ENCODE assay signal across 25 mouse cellular contexts in the genomic region with DNA sequence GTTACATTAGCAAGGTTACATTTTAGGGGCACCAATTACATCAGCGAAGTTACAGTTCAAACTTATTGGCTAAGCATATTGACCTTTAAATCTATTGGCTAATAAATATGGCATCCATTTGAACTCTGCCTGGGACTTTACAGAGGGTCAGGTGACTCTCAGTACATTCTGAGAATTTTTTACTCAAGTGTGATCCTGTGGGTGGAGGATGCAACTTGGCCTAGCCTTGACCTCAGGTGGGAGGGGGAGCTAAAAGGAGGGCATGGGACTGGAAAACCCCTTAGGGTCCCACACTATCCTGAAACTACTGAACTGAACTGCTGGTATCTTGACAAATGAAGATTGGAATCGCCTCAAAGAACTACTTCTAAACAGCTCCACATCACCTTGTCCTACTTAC.
DNase-seq lines count a peak whose midpoint lies in the region; ATAC-seq lines count a peak whose summit lies in the region.
"Had no signal": no experiment of that assay in that cellular context is flagged by ENCODE, and none has a peak within 500 bp of the region (broad histone marks: within the 10 kb centered on the region; RNA-seq: fewer than 3 reads in every experiment).

No protein-coding gene starts in this region.

- intact Hi-C loops in heart, postnatal 36 days (cut with DNase I): loop anchor here (10.0 kb wide), 1 partner anchor 992 kb away; no protein-coding TSS in a partner anchor

- no peaks in the 10 kb centered on the region for H3K36me3 ChIP-seq in splenic B cell, adult 2 months (ENCODE audit: control insufficient read depth, insufficient read depth, low read length, poor library complexity, severe bottlenecking)
- H3K36me3 ChIP-seq: embryonic facial prominence, embryonic 10.5 days; embryonic facial prominence, embryonic 13.5 days; forebrain, embryonic 12.5 days; forebrain, embryonic 15.5 days; G1E; hindbrain, embryonic 10.5 days; hindbrain, embryonic 13.5 days had no signal

- DNase-seq in heart, adult 11 months: peak; percentile 65
- no peak for DNase-seq in heart, postnatal 36 days
- DNase-seq in splenic B cell, adult 2 months (ENCODE audit: low read depth, low spot score): peak; percentile 19
- DNase-seq in urinary bladder, postnatal 25 days (ENCODE audit: low spot score): no peak
- DNase-seq in adipocyte (ENCODE audit: low spot score): no peak
- DNase-seq: adrenal gland, adult 8-10 months; adrenal gland, postnatal 25 days; cerebellum, adult 11-12 months; cerebellum, adult 8-10 months; cerebellum, postnatal 10 days; cerebellum, postnatal 36 days; embryo, embryonic 11 days; gastrocnemius, postnatal 10 days; gastrocnemius, postnatal 36 days had no signal

- no peaks in the 10 kb centered on the region for H3K27me3 ChIP-seq in splenic B cell, adult 2 months (ENCODE audit: control insufficient read depth, insufficient read depth, low read length, poor library complexity, severe bottlenecking)
- H3K27me3 ChIP-seq: embryonic facial prominence, embryonic 13.5 days; forebrain, embryonic 12.5 days; forebrain, embryonic 15.5 days; hindbrain, embryonic 13.5 days; Patski had no signal

- ATAC-seq in activated CD4-positive, CD25-positive, alpha-beta regulatory T cell, adult 4 months: peak; percentile 38
- ATAC-seq: forebrain, embryonic 15.5 days; hindbrain, embryonic 16.5 days; intestine, postnatal 0 days; Patski had no signal

Comparison
In these comparisons a context has a peak if more than half of its experiments do, and no peak if none do; other contexts are left out.
1. DNase-seq: peak in heart, adult 11 months (single experiment) and splenic B cell, adult 2 months (single experiment); none in heart, postnatal 36 days (0 of 2), urinary bladder, postnatal 25 days (single experiment) and adipocyte (single experiment).